12 mouse cellular contexts compared by ENCODE assay signal in genomic region chr5:113791197-113792095, GRCm38 (mm10). TPM values are rescaled to one million over a fixed set of nuclear protein-coding genes. Genes with fewer than 3 reads are reported as not detected.
DNase-seq lines count a peak whose midpoint lies in the region; ATAC-seq and TF ChIP-seq lines count a peak whose summit lies in the region.
"Had no signal": no experiment of that assay in that cellular context is flagged by ENCODE, and none has a peak within 500 bp of the region (broad histone marks: within the 10 kb centered on the region; RNA-seq: fewer than 3 reads in every experiment).

No protein-coding gene starts in this region.

- peak; percentile 46 for DNase-seq in lung, embryonic 14.5 days
- DNase-seq in lung, adult 18-20 months = no peak
- DNase-seq in kidney, postnatal 36 days = peak; percentile 35 to 51
- DNase-seq in liver, postnatal 0 days = no peak
- no peak for DNase-seq in frontal cortex, adult 2 months (ENCODE audit: extremely low spot score in 1 of 2, low spot score in 1 of 2)
- no peak for DNase-seq in B cell, adult 2 months
- DNase-seq: cerebellum, postnatal 10 days; gastrocnemius, postnatal 10 days had no signal

- ATAC-seq in lung, embryonic 14.5 days (ENCODE audit: insufficient read depth) = no peak
- no peak for ATAC-seq in embryonic facial prominence, embryonic 13.5 days (ENCODE audit: insufficient number of reproducible peaks, insufficient read depth, low FRiP score, low TSS enrichment, low read depth)
- ATAC-seq in liver, postnatal 0 days = peak; percentile 54; the same call in 1 of the 2 replicates
- ATAC-seq: forebrain, embryonic 13.5 days had no signal

- TF ChIP-seq EP300 in liver, postnatal 0 days (IDR thresholded peaks at IDR 0.05; ENCODE audit: low read depth) = no peak

- no peak overlapping the region for H3K4me2 ChIP-seq in lung, embryonic 14.5 days
- no peak overlapping the region for H3K4me2 ChIP-seq in embryonic facial prominence, embryonic 13.5 days
- no peak overlapping the region; the same call in 1 of the 2 replicates for H3K4me2 ChIP-seq in liver, postnatal 0 days (ENCODE audit: low read depth, low read length)
- H3K4me2 ChIP-seq: forebrain, embryonic 13.5 days; heart, embryonic 13.5 days; hindbrain, embryonic 13.5 days had no signal

- H3K27me3 ChIP-seq in lung, embryonic 14.5 days (ENCODE audit: insufficient read depth, low read length) = no peaks in the 10 kb centered on the region
- H3K27me3 ChIP-seq in embryonic facial prominence, embryonic 13.5 days = no peaks in the 10 kb centered on the region
- no peaks in the 10 kb centered on the region for H3K27me3 ChIP-seq in liver, postnatal 0 days (ENCODE audit: insufficient read depth, low read length)
- H3K27me3 ChIP-seq: forebrain, embryonic 13.5 days had no signal

- H3K9me3 ChIP-seq in lung, embryonic 14.5 days (ENCODE audit: low read depth, low read length) = no peaks in the 10 kb centered on the region
- H3K9me3 ChIP-seq in embryonic facial prominence, embryonic 13.5 days = no peaks in the 10 kb centered on the region
- no peaks in the 10 kb centered on the region for H3K9me3 ChIP-seq in liver, postnatal 0 days (ENCODE audit: low read length)
- H3K9me3 ChIP-seq: forebrain, embryonic 13.5 days; heart, embryonic 13.5 days; hindbrain, embryonic 13.5 days had no signal

- H3K27ac ChIP-seq in lung, embryonic 14.5 days (ENCODE audit: low read depth) = no peak overlapping the region
- 0 out of 2 replicates have a peak overlapping the region, but pooled peaks have one; percentile 2 for H3K27ac ChIP-seq in embryonic facial prominence, embryonic 13.5 days
- no peak overlapping the region for H3K27ac ChIP-seq in liver, postnatal 0 days (ENCODE audit: low read depth)
- H3K27ac ChIP-seq: forebrain, embryonic 13.5 days; hindbrain, embryonic 13.5 days had no signal

- no peak for TF ChIP-seq CTCF in lung, embryonic 14.5 days (IDR thresholded peaks at IDR 0.05; ENCODE audit: low read depth)
- no peak for TF ChIP-seq CTCF in liver, postnatal 0 days (IDR thresholded peaks at IDR 0.05; ENCODE audit: low read depth)

- peaks cover 26% of the 10 kb centered on the region for H3K4me1 ChIP-seq in lung, embryonic 14.5 days (ENCODE audit: insufficient read depth)
- peaks cover 79% of the 10 kb centered on the region for H3K4me1 ChIP-seq in embryonic facial prominence, embryonic 13.5 days
- H3K4me1 ChIP-seq in liver, postnatal 0 days (ENCODE audit: insufficient read depth) = peaks cover 29% of the 10 kb centered on the region

- H3K4me3 ChIP-seq in lung, embryonic 14.5 days (ENCODE audit: low read depth, low read length) = no peak overlapping the region
- H3K4me3 ChIP-seq in embryonic facial prominence, embryonic 13.5 days = no peak overlapping the region
- no peak overlapping the region for H3K4me3 ChIP-seq in liver, postnatal 0 days (ENCODE audit: low read depth, low read length)
- H3K4me3 ChIP-seq: forebrain, embryonic 13.5 days; heart, embryonic 13.5 days; hindbrain, embryonic 13.5 days had no signal

- no peak overlapping the region for H3K9ac ChIP-seq in lung, embryonic 14.5 days
- H3K9ac ChIP-seq in embryonic facial prominence, embryonic 13.5 days = no peak overlapping the region
- no peak overlapping the region for H3K9ac ChIP-seq in liver, postnatal 0 days (replicated peaks)
- H3K9ac ChIP-seq: forebrain, embryonic 13.5 days; heart, embryonic 13.5 days; hindbrain, embryonic 13.5 days had no signal

- WGBS in lung, embryonic 14.5 days = 67% methylated on average over 16 of the region's 16 CpGs
- 87% methylated on average over 16 of the region's 16 CpGs for WGBS in embryonic facial prominence, embryonic 13.5 days
- WGBS in liver, postnatal 0 days (ENCODE audit: insufficient replicate concordance) = 59% methylated on average over 16 of the region's 16 CpGs

- peaks cover 23% of the 10 kb centered on the region; the same call in 1 of the 2 replicates for H3K36me3 ChIP-seq in lung, embryonic 14.5 days (ENCODE audit: insufficient read depth)
- H3K36me3 ChIP-seq in embryonic facial prominence, embryonic 13.5 days = peaks cover 34% of the 10 kb centered on the region
- no peaks in the 10 kb centered on the region for H3K36me3 ChIP-seq in liver, postnatal 0 days (replicated peaks; ENCODE audit: insufficient read depth, low read length)
- H3K36me3 ChIP-seq: heart, embryonic 13.5 days; hindbrain, embryonic 13.5 days had no signal

RNA-seq across cellular contexts. Expression of gene Tmem119, which starts 8.9 kb away (rescaled TPM):
- 23.0 and 23.6 TPM in 2 replicates for polyA plus RNA-seq in lung, embryonic 14.5 days (2014; fragmentation: Nextera tagmentation; extraction: Ambion mirVana)
- polyA plus RNA-seq in embryonic facial prominence, embryonic 13.5 days (2015; fragmentation: Nextera tagmentation; extraction: Ambion mirVana) = 109 and 141 TPM in 2 replicates
- polyA plus RNA-seq in liver, postnatal 0 days (2015; fragmentation: Nextera tagmentation; extraction: Ambion mirVana) = 3.2 and 3.4 TPM in 2 replicates
- polyA plus RNA-seq in frontal cortex, adult 2 months (2012; rRNA removed) = 17.6 and 22.6 TPM in 2 replicates

RNA-seq across cellular contexts. Expression of gene Iscu, which starts 18.9 kb away (rescaled TPM):
- 112 and 116 TPM in 2 replicates for polyA plus RNA-seq in lung, embryonic 14.5 days (2014; fragmentation: Nextera tagmentation; extraction: Ambion mirVana)
- 101 and 106 TPM in 2 replicates for polyA plus RNA-seq in embryonic facial prominence, embryonic 13.5 days (2015; fragmentation: Nextera tagmentation; extraction: Ambion mirVana)
- polyA plus RNA-seq in liver, postnatal 0 days (2015; fragmentation: Nextera tagmentation; extraction: Ambion mirVana) = 109 TPM in 2 replicates
- polyA plus RNA-seq in frontal cortex, adult 2 months (2012; rRNA removed) = 202 and 208 TPM in 2 replicates

RNA-seq across cellular contexts. Expression of gene Sart3, which starts 19.1 kb away (rescaled TPM):
- 53.8 and 63.1 TPM in 2 replicates for polyA plus RNA-seq in lung, embryonic 14.5 days (2014; fragmentation: Nextera tagmentation; extraction: Ambion mirVana)
- polyA plus RNA-seq in embryonic facial prominence, embryonic 13.5 days (2015; fragmentation: Nextera tagmentation; extraction: Ambion mirVana) = 63.6 and 65.7 TPM in 2 replicates
- polyA plus RNA-seq in liver, postnatal 0 days (2015; fragmentation: Nextera tagmentation; extraction: Ambion mirVana) = 6.9 and 7.9 TPM in 2 replicates
- 39.0 and 44.1 TPM in 2 replicates for polyA plus RNA-seq in frontal cortex, adult 2 months (2012; rRNA removed)

RNA-seq across cellular contexts. Expression of gene Selplg, which starts 41.0 kb away (rescaled TPM):
- polyA plus RNA-seq in lung, embryonic 14.5 days (2014; fragmentation: Nextera tagmentation; extraction: Ambion mirVana) = 2.9 and 3.4 TPM in 2 replicates
- 2.2 and 2.3 TPM in 2 replicates for polyA plus RNA-seq in embryonic facial prominence, embryonic 13.5 days (2015; fragmentation: Nextera tagmentation; extraction: Ambion mirVana)
- 18.9 and 21.5 TPM in 2 replicates for polyA plus RNA-seq in liver, postnatal 0 days (2015; fragmentation: Nextera tagmentation; extraction: Ambion mirVana)
- polyA plus RNA-seq in frontal cortex, adult 2 months (2012; rRNA removed) = 34.0 and 40.3 TPM in 2 replicates

RNA-seq across cellular contexts. Expression of gene Ficd, which starts 55.8 kb away (rescaled TPM):
- polyA plus RNA-seq in lung, embryonic 14.5 days (2014; fragmentation: Nextera tagmentation; extraction: Ambion mirVana) = 3.6 and 4.3 TPM in 2 replicates
- 6.2 and 6.6 TPM in 2 replicates for polyA plus RNA-seq in embryonic facial prominence, embryonic 13.5 days (2015; fragmentation: Nextera tagmentation; extraction: Ambion mirVana)
- polyA plus RNA-seq in liver, postnatal 0 days (2015; fragmentation: Nextera tagmentation; extraction: Ambion mirVana) = 2.6 and 2.8 TPM in 2 replicates
- 9.4 and 9.5 TPM in 2 replicates for polyA plus RNA-seq in frontal cortex, adult 2 months (2012; rRNA removed)

Comparison
In these comparisons a context has a peak if more than half of its experiments do, and no peak if none do; other contexts are left out.
1. DNase-seq: peak in lung, embryonic 14.5 days (single experiment) and kidney, postnatal 36 days (2 of 2); none in lung, adult 18-20 months (0 of 2), liver, postnatal 0 days (single experiment), frontal cortex, adult 2 months (0 of 2) and B cell, adult 2 months (0 of 2).